Mouse (Mus musculus): ENCODE measurements around the gene Anp32a. TPM values are rescaled to one million over a fixed set of nuclear protein-coding genes. Genes with fewer than 3 reads are reported as not detected.

Gene Anp32a
- polyA plus RNA-seq, 1 experiment from 2014 or later, result 206 TPM

- Histone ChIP-seq H3K36me3 (ENCODE audit: control insufficient read depth, insufficient read depth, low read length) (no peaks in the 10 kb centered on the region), H3K9ac (ENCODE audit: low read depth, low read length) (no peak overlapping the region), H3K27me3 (replicated peaks; ENCODE audit: control insufficient read depth, insufficient read depth, low read length) (no peaks in the 10 kb centered on the region), H3K4me2 (ENCODE audit: low read depth, low read length) (no peak overlapping the region), H3K27ac (ENCODE audit: low read length) (no peak overlapping the region), H3K4me3 (ENCODE audit: low read length) (no peak overlapping the region), H3K4me1 (ENCODE audit: control insufficient read depth, insufficient read depth, low read length) (peaks cover 12% of the 10 kb centered on the region; the same call in 1 of the 2 replicates), H3K9me3 (ENCODE audit: control insufficient read depth, low read length) (no peaks in the 10 kb centered on the region)
- 64% methylated on average over 4 of the region's 4 CpGs for WGBS
- ATAC-seq, result no peak
These were observed 3.0 kb upstream of the Anp32a start for GRCm38 (mm10) chr9:62337924-62338635.

GRCm38 (mm10) chr9:62338636-62339191 is 2.4 kb upstream of the Anp32a start:
- H3K36me3 ChIP-seq (ENCODE audit: control insufficient read depth, insufficient read depth, low read length), result no peaks in the 10 kb centered on the region
- H3K4me1 ChIP-seq (ENCODE audit: control insufficient read depth, insufficient read depth, low read length), result peaks cover 12% of the 10 kb centered on the region; the same call in 1 of the 2 replicates
- no peak overlapping the region for H3K4me3 ChIP-seq (ENCODE audit: low read length)
- WGBS, result 83% methylated on average over 9 of the region's 9 CpGs
- H3K27me3 ChIP-seq (replicated peaks; ENCODE audit: control insufficient read depth, insufficient read depth, low read length), result no peaks in the 10 kb centered on the region
- no peak overlapping the region for H3K4me2 ChIP-seq (ENCODE audit: low read depth, low read length)
- no peaks in the 10 kb centered on the region for H3K9me3 ChIP-seq (ENCODE audit: control insufficient read depth, low read length)
- no peak for ATAC-seq
- H3K27ac ChIP-seq (ENCODE audit: low read length), result no peak overlapping the region
- no peak overlapping the region for H3K9ac ChIP-seq (ENCODE audit: low read depth, low read length)

- no peak overlapping the region for H3K27ac ChIP-seq (ENCODE audit: low read length)
- peaks cover 21% of the 10 kb centered on the region for H3K4me1 ChIP-seq (ENCODE audit: control insufficient read depth, insufficient read depth, low read length)
- no peaks in the 10 kb centered on the region for H3K36me3 ChIP-seq (ENCODE audit: control insufficient read depth, insufficient read depth, low read length)
- peak overlapping the region; percentile 91 for H3K4me3 ChIP-seq (ENCODE audit: low read length)
- peak overlapping the region; percentile 91 for H3K4me2 ChIP-seq (ENCODE audit: low read depth, low read length)
- no peaks in the 10 kb centered on the region for H3K9me3 ChIP-seq (ENCODE audit: control insufficient read depth, low read length)
- H3K9ac ChIP-seq (ENCODE audit: low read depth, low read length), result peak overlapping the region; percentile 77
- peak; percentile 29 for ATAC-seq
- WGBS, result 2% methylated on average over 48 of the region's 48 CpGs
- no peaks in the 10 kb centered on the region for H3K27me3 ChIP-seq (replicated peaks; ENCODE audit: control insufficient read depth, insufficient read depth, low read length)
These were observed 581 bp upstream of the Anp32a start for GRCm38 (mm10) chr9:62340301-62341122.

- ATAC-seq, result no peak
- H3K9me3 ChIP-seq (ENCODE audit: control insufficient read depth, low read length), result no peaks in the 10 kb centered on the region
- H3K9ac ChIP-seq (ENCODE audit: low read depth, low read length), result peak overlapping the region; percentile 99
- H3K4me1 ChIP-seq (ENCODE audit: control insufficient read depth, insufficient read depth, low read length), result peaks cover 33% of the 10 kb centered on the region
- H3K4me3 ChIP-seq (ENCODE audit: low read length), result peak overlapping the region; percentile 91
- peak overlapping the region; percentile 98 for H3K27ac ChIP-seq (ENCODE audit: low read length)
- under 1% methylated on average over 54 of the region's 54 CpGs for WGBS
- H3K4me2 ChIP-seq (ENCODE audit: low read depth, low read length), result peak overlapping the region; percentile 87
- H3K27me3 ChIP-seq (replicated peaks; ENCODE audit: control insufficient read depth, insufficient read depth, low read length), result no peaks in the 10 kb centered on the region
- no peaks in the 10 kb centered on the region for H3K36me3 ChIP-seq (ENCODE audit: control insufficient read depth, insufficient read depth, low read length)
These were observed 778 bp downstream of the Anp32a start for GRCm38 (mm10) chr9:62341701-62342440.

GRCm38 (mm10) chr9:62342441-62343191 is 1.5 kb downstream of the Anp32a start:
- Histone ChIP-seq H3K36me3 (ENCODE audit: control insufficient read depth, insufficient read depth, low read length) (no peaks in the 10 kb centered on the region), H3K4me1 (ENCODE audit: control insufficient read depth, insufficient read depth, low read length) (peaks cover 39% of the 10 kb centered on the region), H3K27ac (ENCODE audit: low read length) (peak overlapping the region; percentile 98), H3K9me3 (ENCODE audit: control insufficient read depth, low read length) (no peaks in the 10 kb centered on the region), H3K9ac (ENCODE audit: low read depth, low read length) (peak overlapping the region; percentile 99), H3K4me2 (ENCODE audit: low read depth, low read length) (peak overlapping the region; percentile 87), H3K27me3 (replicated peaks; ENCODE audit: control insufficient read depth, insufficient read depth, low read length) (no peaks in the 10 kb centered on the region), H3K4me3 (ENCODE audit: low read length) (peak overlapping the region; percentile 91)
- ATAC-seq, result 0 out of 2 replicates have a peak, but pooled peaks have one; percentile 17
- WGBS, result under 1% methylated on average over 48 of the region's 48 CpGs

GRCm38 (mm10) chr9:62343192-62343903 is 2.3 kb downstream of the Anp32a start:
- Histone ChIP-seq H3K36me3 (ENCODE audit: control insufficient read depth, insufficient read depth, low read length) (no peaks in the 10 kb centered on the region), H3K27ac (ENCODE audit: low read length) (peak overlapping the region; percentile 98), H3K4me2 (ENCODE audit: low read depth, low read length) (peak overlapping the region; percentile 87), H3K9me3 (ENCODE audit: control insufficient read depth, low read length) (no peaks in the 10 kb centered on the region), H3K4me3 (ENCODE audit: low read length) (peak overlapping the region; percentile 91), H3K27me3 (replicated peaks; ENCODE audit: control insufficient read depth, insufficient read depth, low read length) (no peaks in the 10 kb centered on the region), H3K4me1 (ENCODE audit: control insufficient read depth, insufficient read depth, low read length) (peaks cover 43% of the 10 kb centered on the region), H3K9ac (ENCODE audit: low read depth, low read length) (peak overlapping the region; percentile 99)
- peak; percentile 51 for ATAC-seq
- under 1% methylated on average over 55 of the region's 56 CpGs for WGBS

GRCm38 (mm10) chr9:62343904-62344491 is 2.9 kb downstream of the Anp32a start:
- no peaks in the 10 kb centered on the region for H3K27me3 ChIP-seq (replicated peaks; ENCODE audit: control insufficient read depth, insufficient read depth, low read length)
- peak overlapping the region; percentile 98 for H3K27ac ChIP-seq (ENCODE audit: low read length)
- peak overlapping the region; percentile 99 for H3K9ac ChIP-seq (ENCODE audit: low read depth, low read length)
- ATAC-seq, result peak; percentile 18
- under 1% methylated on average over 49 of the region's 52 CpGs for WGBS
- H3K4me3 ChIP-seq (ENCODE audit: low read length), result peak overlapping the region; percentile 91
- H3K9me3 ChIP-seq (ENCODE audit: control insufficient read depth, low read length), result no peaks in the 10 kb centered on the region
- H3K4me1 ChIP-seq (ENCODE audit: control insufficient read depth, insufficient read depth, low read length), result peaks cover 39% of the 10 kb centered on the region
- peak overlapping the region; percentile 87 for H3K4me2 ChIP-seq (ENCODE audit: low read depth, low read length)
- no peaks in the 10 kb centered on the region for H3K36me3 ChIP-seq (ENCODE audit: control insufficient read depth, insufficient read depth, low read length)

DNA sequence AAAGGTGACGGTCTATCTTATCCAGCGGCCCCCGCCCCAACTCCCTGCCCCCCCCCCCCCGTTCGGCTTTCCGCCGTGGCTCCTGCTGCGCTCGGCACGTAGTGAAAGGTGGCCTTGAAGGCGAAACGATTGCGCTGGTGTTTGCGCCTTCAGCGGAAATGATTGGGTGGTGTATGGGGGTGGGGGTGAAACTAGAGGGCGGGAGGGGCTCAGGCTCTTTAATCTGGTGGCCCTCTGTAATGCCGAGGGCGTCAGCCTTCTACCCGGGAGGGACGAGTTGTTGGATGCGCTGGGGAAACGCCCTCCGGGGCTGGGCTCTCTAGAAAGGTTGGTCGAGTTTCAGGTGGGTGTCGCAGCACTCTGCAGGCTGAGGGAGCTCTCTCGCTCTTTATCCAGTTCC is 3.5 kb downstream of the Anp32a start:
- Histone ChIP-seq H3K27me3 (replicated peaks; ENCODE audit: control insufficient read depth, insufficient read depth, low read length) (no peaks in the 10 kb centered on the region), H3K4me1 (ENCODE audit: control insufficient read depth, insufficient read depth, low read length) (peaks cover 45% of the 10 kb centered on the region), H3K27ac (ENCODE audit: low read length) (peak overlapping the region; percentile 98), H3K36me3 (ENCODE audit: control insufficient read depth, insufficient read depth, low read length) (no peaks in the 10 kb centered on the region), H3K9ac (ENCODE audit: low read depth, low read length) (peak overlapping the region; percentile 99), H3K4me3 (ENCODE audit: low read length) (peak overlapping the region; percentile 91), H3K9me3 (ENCODE audit: control insufficient read depth, low read length) (no peaks in the 10 kb centered on the region), H3K4me2 (ENCODE audit: low read depth, low read length) (peak overlapping the region; percentile 87)
- peak; percentile 46 for ATAC-seq
- 0% methylated on average over 26 of the region's 26 CpGs for WGBS

Measured in intestine, embryonic 16.5 days (tissue).